Mouse (Mus musculus): ENCODE measurements around the gene Fancd2os. TPM values are rescaled to one million over a fixed set of nuclear protein-coding genes. Genes with fewer than 3 reads are reported as not detected.

The Fancd2os gene
- total RNA-seq (2014; rRNA removed) (0.54 TPM in 1 of 2 replicates, not detected in the other), polyA plus RNA-seq (2015; fragmentation: Nextera tagmentation; extraction: Ambion mirVana) (not detected in 2 replicates)

DNA sequence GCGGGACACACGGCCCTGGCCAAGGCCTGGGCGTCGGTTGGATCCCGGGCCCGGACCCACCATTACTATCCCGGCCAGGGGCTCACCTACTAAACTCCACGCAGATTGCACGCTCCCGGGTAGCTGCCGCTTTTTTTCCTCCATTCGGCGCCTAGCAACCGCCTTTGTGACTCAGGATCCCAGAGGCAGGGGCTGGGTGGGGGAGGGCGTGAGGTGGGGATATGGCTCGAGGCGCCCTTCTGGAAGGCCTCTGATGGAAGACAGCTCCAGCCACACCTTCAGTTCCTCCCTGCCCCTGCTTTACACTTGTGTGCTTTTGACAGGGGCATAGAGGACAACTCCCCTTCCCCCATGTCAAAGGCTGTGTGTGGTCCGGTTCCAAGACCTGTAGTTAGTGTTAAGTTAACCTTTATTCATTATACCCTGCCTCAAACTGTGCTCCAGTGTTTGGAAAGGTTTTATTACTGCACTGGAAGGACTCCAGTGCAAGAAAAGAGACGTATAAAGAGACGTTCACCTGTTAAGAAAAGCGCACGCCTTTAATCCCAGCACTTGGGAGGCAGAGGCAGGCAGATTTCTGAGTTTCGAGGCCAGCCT, at the start of gene Fancd2os:
Gene Fancd2os (minus strand): TSS at position 173 of the 597 bp plus-strand sequence.
- WGBS, result 32% methylated on average over 23 of the region's 23 CpGs
- no peaks in the 10 kb centered on the region for H3K36me3 ChIP-seq (ENCODE audit: insufficient read depth, low read length)

DNA sequence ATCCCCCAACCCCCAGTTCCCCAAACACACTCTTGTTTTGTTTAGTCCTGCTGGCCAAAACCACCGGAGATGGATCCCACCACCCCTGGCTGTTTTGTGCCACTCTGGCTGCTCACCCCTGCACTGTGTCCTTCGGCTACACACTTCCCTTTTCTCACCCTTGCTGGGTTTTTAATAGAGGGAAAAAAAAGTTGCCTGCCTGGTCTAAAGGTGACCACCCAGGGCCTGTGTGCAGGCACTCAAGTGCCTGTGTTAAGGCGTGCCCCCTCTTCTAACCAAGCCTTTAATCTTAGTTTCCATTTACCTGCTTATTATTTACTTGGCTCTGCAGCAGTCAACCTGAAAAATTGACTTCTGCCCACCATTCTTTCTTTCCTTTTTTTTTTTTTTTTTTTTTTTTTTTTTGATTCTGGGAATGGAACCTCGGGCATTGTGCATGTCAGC, 49.7 kb upstream of the Fancd2os start:
- TF ChIP-seq CTCF (IDR thresholded peaks at IDR 0.05; ENCODE audit: low read depth), result no peak
- H3K27ac ChIP-seq, result no peak overlapping the region; the same call in 1 of the 2 replicates
- no peaks in the 10 kb centered on the region for H3K4me1 ChIP-seq (ENCODE audit: insufficient read depth, low read length)
- H3K9me3 ChIP-seq (ENCODE audit: low read length), result no peaks in the 10 kb centered on the region
- no peaks in the 10 kb centered on the region for H3K36me3 ChIP-seq (ENCODE audit: insufficient read depth, low read length)
- ATAC-seq (no peak), DNase-seq (ENCODE audit: low spot score) (no peak)
- 60% methylated on average over 4 of the region's 4 CpGs for WGBS
- no peak overlapping the region for H3K4me2 ChIP-seq (ENCODE audit: low read depth, low read length)
- H3K4me3 ChIP-seq (ENCODE audit: low read length), result no peak overlapping the region
- H3K27me3 ChIP-seq (ENCODE audit: insufficient read depth, low read length), result no peaks in the 10 kb centered on the region
- H3K9ac ChIP-seq (replicated peaks; ENCODE audit: low read length), result no peak overlapping the region

More for the DNA sequence above, at the start of gene Fancd2os:
- no peak within 1 kb of the TSS for H3K4me2 ChIP-seq (ENCODE audit: low read depth, low read length)
- no peak for ATAC-seq
- H3K27me3 ChIP-seq (ENCODE audit: insufficient read depth, low read length), result no peaks in the 10 kb centered on the region
- H3K4me1 ChIP-seq (ENCODE audit: insufficient read depth, low read length), result no peaks in the 10 kb centered on the region
- H3K4me3 ChIP-seq (ENCODE audit: low read length), result no peak within 1 kb of the TSS
- no peak for DNase-seq (ENCODE audit: low spot score)
- H3K9ac ChIP-seq (replicated peaks; ENCODE audit: low read length), result no peak within 1 kb of the TSS
- H3K9me3 ChIP-seq (ENCODE audit: low read length), result no peaks in the 10 kb centered on the region
- TF ChIP-seq CTCF (IDR thresholded peaks at IDR 0.05; ENCODE audit: low read depth), result no peak
- H3K27ac ChIP-seq, result no peak within 1 kb of the TSS

DNA sequence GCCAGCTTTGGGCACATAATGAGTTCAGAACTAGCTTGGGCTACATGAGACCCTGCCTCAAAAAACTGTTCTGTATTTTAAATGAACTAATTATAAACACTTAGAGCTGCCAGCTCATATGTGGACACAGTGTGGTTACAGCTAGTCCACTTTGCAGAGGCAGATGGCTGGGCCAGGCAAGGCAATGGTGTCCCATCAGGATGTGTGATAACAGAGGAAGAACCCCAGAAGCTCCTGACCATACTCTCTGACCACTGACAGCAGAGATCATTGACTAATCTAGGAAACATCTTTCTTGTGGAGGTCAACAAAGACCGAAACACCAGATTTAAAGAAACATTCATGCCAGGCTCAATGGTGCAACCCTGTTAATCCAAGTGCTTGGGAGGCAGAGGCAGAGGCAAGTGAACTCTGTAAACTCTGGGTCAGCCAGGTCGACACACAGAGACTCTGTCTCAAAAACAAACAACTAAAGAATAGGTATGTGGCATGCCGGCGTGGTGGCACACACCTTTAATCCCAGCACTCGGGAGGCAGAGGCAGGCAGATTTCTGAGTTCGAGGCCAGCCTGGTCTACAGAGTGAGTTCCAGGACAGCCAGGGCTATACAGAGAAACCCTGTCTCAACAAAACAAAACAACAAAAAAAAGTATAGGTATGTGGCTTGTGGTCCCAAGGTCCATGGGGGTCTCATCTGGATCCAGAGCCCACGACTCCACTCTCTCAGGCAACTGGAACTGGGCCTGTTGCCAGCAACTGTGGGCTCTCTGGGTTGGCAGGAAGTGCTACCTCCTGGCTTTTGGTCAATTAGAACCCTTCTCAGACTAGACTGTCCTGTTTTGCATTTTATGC, 49.1 kb upstream of the Fancd2os start:
- peak; percentile 29 for DNase-seq (ENCODE audit: low spot score)

DNA sequence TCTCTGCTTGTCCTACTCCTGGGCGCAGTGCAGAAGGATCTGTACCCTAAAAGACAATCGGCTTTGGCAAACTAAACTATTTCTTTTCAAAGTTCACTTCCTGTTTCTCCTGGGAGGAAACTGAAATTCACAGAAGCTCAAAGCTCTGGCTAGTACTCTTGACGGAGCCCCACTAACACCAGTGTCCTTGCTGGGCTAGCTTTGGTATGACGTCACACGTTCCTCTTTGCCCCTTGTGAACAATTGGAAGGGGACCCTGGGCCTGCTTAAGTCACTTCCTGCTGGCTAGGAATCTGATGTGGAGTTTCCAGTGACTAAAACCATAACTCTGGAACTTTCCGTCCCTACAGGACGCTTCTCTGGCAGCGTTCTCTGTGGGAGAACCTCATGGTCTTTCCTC, 44.3 kb upstream of the Fancd2os start:
- 77% methylated on average over 8 of the region's 8 CpGs for WGBS
- H3K27ac ChIP-seq, result peak overlapping the region; percentile 26; the same call in 1 of the 2 replicates
- peak; percentile 12 for DNase-seq (ENCODE audit: low spot score)

More for the DNA sequence above, 49.1 kb upstream of the Fancd2os start:
- H3K4me1 ChIP-seq (ENCODE audit: insufficient read depth, low read length), result no peaks in the 10 kb centered on the region
- H3K36me3 ChIP-seq (ENCODE audit: insufficient read depth, low read length), result no peaks in the 10 kb centered on the region
- H3K4me2 ChIP-seq (ENCODE audit: low read depth, low read length), result no peak overlapping the region
- no peaks in the 10 kb centered on the region for H3K27me3 ChIP-seq (ENCODE audit: insufficient read depth, low read length)
- no peaks in the 10 kb centered on the region for H3K9me3 ChIP-seq (ENCODE audit: low read length)
- ATAC-seq, result no peak
- no peak for TF ChIP-seq CTCF (IDR thresholded peaks at IDR 0.05; ENCODE audit: low read depth)
- no peak overlapping the region; the same call in 1 of the 2 replicates for H3K27ac ChIP-seq
- no peak overlapping the region for H3K4me3 ChIP-seq (ENCODE audit: low read length)
- H3K9ac ChIP-seq (replicated peaks; ENCODE audit: low read length), result no peak overlapping the region
- WGBS, result 74% methylated on average over 7 of the region's 7 CpGs

DNA sequence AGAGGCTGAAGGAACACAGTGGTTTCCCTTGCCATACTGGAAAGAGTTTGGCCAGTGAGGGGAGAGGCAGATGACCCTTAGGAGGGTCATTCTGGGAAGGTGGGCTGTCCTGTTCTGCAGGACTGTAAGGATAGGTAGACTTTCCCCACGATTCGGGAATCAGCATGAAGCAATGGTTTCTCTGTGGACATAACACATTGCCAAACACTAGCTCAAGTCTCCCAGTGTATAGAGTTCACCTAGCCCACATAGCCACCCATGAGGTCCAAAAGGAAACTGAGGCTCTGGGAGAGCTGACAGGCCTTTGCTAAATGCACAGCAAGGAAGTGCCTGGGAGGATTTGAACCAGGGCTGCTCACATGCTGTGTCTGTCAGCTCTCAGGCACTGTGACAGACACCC, 43.5 kb upstream of the Fancd2os start:
- no peak for ATAC-seq
- 98% methylated on average over 2 of the region's 2 CpGs for WGBS
- TF ChIP-seq CTCF (IDR thresholded peaks at IDR 0.05; ENCODE audit: low read depth), result no peak

More for the DNA sequence above, 44.3 kb upstream of the Fancd2os start:
- no peak overlapping the region for H3K4me3 ChIP-seq (ENCODE audit: low read length)
- no peak for ATAC-seq
- H3K36me3 ChIP-seq (ENCODE audit: insufficient read depth, low read length), result no peaks in the 10 kb centered on the region
- no peak overlapping the region for H3K9ac ChIP-seq (replicated peaks; ENCODE audit: low read length)
- H3K4me1 ChIP-seq (ENCODE audit: insufficient read depth, low read length), result no peaks in the 10 kb centered on the region
- TF ChIP-seq CTCF (IDR thresholded peaks at IDR 0.05; ENCODE audit: low read depth), result no peak
- H3K4me2 ChIP-seq (ENCODE audit: low read depth, low read length), result no peak overlapping the region
- no peaks in the 10 kb centered on the region for H3K27me3 ChIP-seq (ENCODE audit: insufficient read depth, low read length)
- H3K9me3 ChIP-seq (ENCODE audit: low read length), result no peaks in the 10 kb centered on the region

DNA sequence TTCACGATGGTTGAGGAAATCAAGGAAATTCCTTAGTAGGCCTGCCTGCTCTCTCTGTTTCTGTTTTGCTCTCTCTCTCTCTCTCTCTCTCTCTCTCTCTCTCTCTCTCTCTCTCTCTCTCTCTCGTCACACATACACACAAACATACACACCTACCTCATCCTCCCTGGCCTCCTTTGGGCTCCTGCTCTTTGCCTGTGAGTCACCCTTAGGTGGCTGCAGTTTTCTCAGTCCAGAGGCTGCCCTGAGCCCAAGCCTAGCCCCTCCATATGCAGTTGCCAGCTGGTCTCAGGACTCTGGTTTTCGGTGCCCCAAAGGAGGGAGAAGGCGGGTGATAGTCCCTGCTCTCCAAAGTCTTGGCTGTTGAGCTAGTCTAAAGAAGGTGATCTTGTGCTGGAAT, 42.5 kb upstream of the Fancd2os start:
- Histone ChIP-seq H3K36me3 (ENCODE audit: insufficient read depth, low read length) (no peaks in the 10 kb centered on the region), H3K4me3 (ENCODE audit: low read length) (no peak overlapping the region), H3K9ac (replicated peaks; ENCODE audit: low read length) (no peak overlapping the region), H3K4me1 (ENCODE audit: insufficient read depth, low read length) (no peaks in the 10 kb centered on the region), H3K4me2 (ENCODE audit: low read depth, low read length) (no peak overlapping the region), H3K27me3 (ENCODE audit: insufficient read depth, low read length) (no peaks in the 10 kb centered on the region), H3K9me3 (ENCODE audit: low read length) (no peaks in the 10 kb centered on the region), H3K27ac (no peak overlapping the region)
- 80% methylated on average over 4 of the region's 4 CpGs for WGBS
- ATAC-seq (no peak), DNase-seq (ENCODE audit: low spot score) (no peak)
- no peak for TF ChIP-seq CTCF (IDR thresholded peaks at IDR 0.05; ENCODE audit: low read depth)

More for the DNA sequence above, 43.5 kb upstream of the Fancd2os start:
- Histone ChIP-seq H3K36me3 (ENCODE audit: insufficient read depth, low read length) (no peaks in the 10 kb centered on the region), H3K9ac (replicated peaks; ENCODE audit: low read length) (no peak overlapping the region), H3K4me3 (ENCODE audit: low read length) (no peak overlapping the region), H3K9me3 (ENCODE audit: low read length) (no peaks in the 10 kb centered on the region), H3K4me1 (ENCODE audit: insufficient read depth, low read length) (no peaks in the 10 kb centered on the region), H3K27me3 (ENCODE audit: insufficient read depth, low read length) (no peaks in the 10 kb centered on the region), H3K27ac (no peak overlapping the region), H3K4me2 (ENCODE audit: low read depth, low read length) (no peak overlapping the region)
- DNase-seq (ENCODE audit: low spot score), result no peak

Data from hindbrain, postnatal 0 days (tissue).